Comparison of ENCODE assay signal across 8 mouse cellular contexts in the genomic region with DNA sequence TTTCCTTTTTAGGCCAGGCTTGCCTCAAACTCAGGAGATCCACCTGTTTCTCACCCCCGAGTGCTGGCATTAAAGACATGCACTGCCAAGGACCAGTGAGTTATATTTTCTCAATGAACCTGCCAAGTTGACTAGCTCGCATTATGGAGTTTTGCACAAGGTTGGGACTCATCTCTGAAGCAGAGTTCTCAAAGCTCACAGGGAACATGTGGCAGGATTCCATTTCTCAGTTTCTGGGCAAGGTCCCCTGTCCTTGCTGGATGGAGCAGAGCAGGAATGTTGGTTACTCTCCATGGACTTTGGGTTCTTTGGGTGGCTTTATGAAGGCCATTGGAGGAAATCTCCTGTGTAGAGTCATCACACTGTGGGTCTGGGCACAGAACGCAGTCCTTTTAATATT. TPM values are rescaled to one million over a fixed set of nuclear protein-coding genes. Genes with fewer than 3 reads are reported as not detected.
A peak's percentile ranks its signal among the peaks of the same experiment; 100 is the strongest.
DNase-seq lines count a peak whose midpoint lies in the region; ATAC-seq and TF ChIP-seq lines count a peak whose summit lies in the region.

No protein-coding gene starts in this region.

- no peak for DNase-seq in heart, adult 2 months
- DNase-seq in heart, postnatal 10 days: no peak
- DNase-seq in MN1 (ENCODE audit: low spot score): no peak
- no peak for DNase-seq in cerebellum, adult 9-11 months

- no peaks in the 10 kb centered on the region for H3K27me3 ChIP-seq in heart, adult 2 months (ENCODE audit: control insufficient read depth, insufficient read depth, low read length)
- no peaks in the 10 kb centered on the region for H3K27me3 ChIP-seq in C2C12 (ENCODE audit: control insufficient read depth, insufficient read depth, insufficient read length)
- H3K27me3 ChIP-seq in forebrain, embryonic 15.5 days: no peaks in the 10 kb centered on the region; the same call in 1 of the 2 replicates
- no peaks in the 10 kb centered on the region for H3K27me3 ChIP-seq in liver, embryonic 15.5 days

- no peaks in the 10 kb centered on the region for H3K79me2 ChIP-seq in heart, adult 2 months (replicated peaks; ENCODE audit: control insufficient read depth, insufficient read depth, low read length)
- H3K79me2 ChIP-seq in C2C12 (ENCODE audit: control insufficient read depth, insufficient read depth): no peaks in the 10 kb centered on the region

- no peak for TF ChIP-seq POLR2A in heart, adult 2 months (IDR thresholded peaks at IDR 0.05; ENCODE audit: insufficient read depth, low read depth, low read length)

- no peaks in the 10 kb centered on the region for H3K9me3 ChIP-seq in forebrain, embryonic 15.5 days
- H3K9me3 ChIP-seq in liver, embryonic 15.5 days (replicated peaks): no peaks in the 10 kb centered on the region

- TF ChIP-seq CTCF in heart, adult 2 months (IDR thresholded peaks at IDR 0.05): no peak
- TF ChIP-seq CTCF in C2C12 (IDR thresholded peaks at IDR 0.05; ENCODE audit: control insufficient read depth, insufficient read depth, insufficient read length): no peak

- peak overlapping the region; percentile 85 for H3K27ac ChIP-seq in heart, adult 2 months
- no peak overlapping the region for H3K27ac ChIP-seq in forebrain, embryonic 15.5 days (replicated peaks)
- no peak overlapping the region for H3K27ac ChIP-seq in liver, embryonic 15.5 days (replicated peaks)

- no peaks in the 10 kb centered on the region for H3K36me3 ChIP-seq in heart, adult 2 months (ENCODE audit: control insufficient read depth, insufficient read depth, low read length)
- H3K36me3 ChIP-seq in C2C12 (ENCODE audit: control insufficient read depth, insufficient read depth): no peaks in the 10 kb centered on the region
- H3K36me3 ChIP-seq in forebrain, embryonic 15.5 days: no peaks in the 10 kb centered on the region
- H3K36me3 ChIP-seq in liver, embryonic 15.5 days (replicated peaks): no peaks in the 10 kb centered on the region

- no peaks in the 10 kb centered on the region for H3K79me3 ChIP-seq in C2C12 (ENCODE audit: low read depth)

- no peak overlapping the region for H3ac ChIP-seq in C2C12 (ENCODE audit: control insufficient read depth, insufficient read length, low read depth)

- peak overlapping the region; percentile 73 for H3K4me2 ChIP-seq in forebrain, embryonic 15.5 days (replicated peaks)
- peak overlapping the region; percentile 85 for H3K4me2 ChIP-seq in liver, embryonic 15.5 days

- peak overlapping the region; percentile 57 for H3K9ac ChIP-seq in heart, adult 2 months (ENCODE audit: low read depth, low read length)
- H3K9ac ChIP-seq in forebrain, embryonic 15.5 days (replicated peaks): no peak overlapping the region
- H3K9ac ChIP-seq in liver, embryonic 15.5 days: peak overlapping the region; percentile 53

- TF ChIP-seq EP300 in heart, adult 2 months (IDR thresholded peaks at IDR 0.05; ENCODE audit: insufficient read depth, low read depth, low read length): no peak

- H3K4me3 ChIP-seq in heart, adult 2 months: peak overlapping the region; percentile 60
- H3K4me3 ChIP-seq in C2C12 (ENCODE audit: insufficient read depth, poor library complexity, severe bottlenecking): peak overlapping the region; percentile 38
- H3K4me3 ChIP-seq in forebrain, embryonic 15.5 days: peak overlapping the region; percentile 41; the same call in 1 of the 2 replicates
- H3K4me3 ChIP-seq in liver, embryonic 15.5 days (replicated peaks): peak overlapping the region; percentile 62

- intact Hi-C loops in heart, adult 2 months (cut with DNase I): loop anchor here (10.0 kb wide), 1 partner anchor 218 kb away; a partner anchor contains a TSS
- intact Hi-C loops in heart, postnatal 10 days (cut with DNase I): no loop called here

- 60% methylated on average over 3 of the region's 3 CpGs for WGBS in heart, adult 2 months
- WGBS in forebrain, embryonic 15.5 days: 83% methylated on average over 3 of the region's 3 CpGs
- WGBS in liver, embryonic 15.5 days (ENCODE audit: insufficient replicate concordance): 68% methylated on average over 3 of the region's 3 CpGs

- H3K4me1 ChIP-seq in heart, adult 2 months (ENCODE audit: control insufficient read depth, insufficient read depth, low read length): peaks cover 6% of the 10 kb centered on the region
- peaks cover 8% of the 10 kb centered on the region for H3K4me1 ChIP-seq in forebrain, embryonic 15.5 days
- peaks cover 10% of the 10 kb centered on the region for H3K4me1 ChIP-seq in liver, embryonic 15.5 days (replicated peaks)

- no peak for ATAC-seq in forebrain, embryonic 15.5 days (replicated peaks)
- ATAC-seq in liver, embryonic 15.5 days (ENCODE audit: insufficient read depth): no peak
- no peak for ATAC-seq in activated CD4-positive, CD25-positive, alpha-beta regulatory T cell, adult 4 months

TF ChIP-seq in C2C12, 6 proteins besides CTCF, POLR2A, EP300 and RAD21:
- no peak for TF ChIP-seq MYOG (IDR thresholded peaks at IDR 0.05; ENCODE audit: control insufficient read depth, extremely low read depth, insufficient read length)
- no peak for TF ChIP-seq CEBPB (IDR thresholded peaks at IDR 0.05; ENCODE audit: low read depth)
- no peak for TF ChIP-seq MYOD1 (IDR thresholded peaks at IDR 0.05; ENCODE audit: control insufficient read depth, insufficient read length, low read depth)
- TF ChIP-seq FOSL1 (IDR thresholded peaks at IDR 0.05; ENCODE audit: insufficient read depth, low read length, poor library complexity, severe bottlenecking): no peak
- TF ChIP-seq USF1 (IDR thresholded peaks at IDR 0.05; ENCODE audit: low read depth): no peak
- no peak for TF ChIP-seq MAX (IDR thresholded peaks at IDR 0.05)

RNA-seq across cellular contexts. Expression of a gene that starts 0.5 kb away (rescaled TPM):
- total RNA-seq in heart, adult 2 months (2021): not detected
- not detected in 2 replicates for polyA plus RNA-seq in heart, adult 2 months (2012; rRNA removed)
- under 1 TPM in 1 of 2 experiments, not detected in 1; 0.15 TPM for total RNA-seq in heart, postnatal 10 days (2021)
- polyA plus RNA-seq in C2C12 (2012; fragmentation: generic; extraction: Trizol): not detected
- not detected in 2 replicates for polyA plus RNA-seq in forebrain, embryonic 15.5 days (2015; fragmentation: Nextera tagmentation; extraction: Ambion mirVana)
- not detected in 2 replicates for polyA plus RNA-seq in liver, embryonic 15.5 days (2015; fragmentation: Nextera tagmentation; extraction: Ambion mirVana)
- under 1 TPM in 1 of 2 experiments, not detected in 1; 0.46 TPM for polyA plus RNA-seq in activated CD4-positive, CD25-positive, alpha-beta regulatory T cell, adult 4 months (2017; shearing (Covaris generic))

RNA-seq across cellular contexts. Expression of a gene that starts 0.7 kb away (rescaled TPM):
- total RNA-seq in heart, adult 2 months (2021): 10 to 100 TPM in 1 of 2 experiments, 1 to 10 TPM in 1; 7.4 to 10.6 TPM
- polyA plus RNA-seq in heart, adult 2 months (2012; rRNA removed): 23.4 and 23.8 TPM in 2 replicates
- 10 to 100 TPM; 11.0 to 11.8 TPM for total RNA-seq in heart, postnatal 10 days (2021)
- 21.7 TPM for polyA plus RNA-seq in C2C12 (2012; fragmentation: generic; extraction: Trizol)
- 5.8 and 5.9 TPM in 2 replicates for polyA plus RNA-seq in forebrain, embryonic 15.5 days (2015; fragmentation: Nextera tagmentation; extraction: Ambion mirVana)
- 11.9 and 13.2 TPM in 2 replicates for polyA plus RNA-seq in liver, embryonic 15.5 days (2015; fragmentation: Nextera tagmentation; extraction: Ambion mirVana)
- 100 to 1,000 TPM; 415 to 458 TPM for polyA plus RNA-seq in activated CD4-positive, CD25-positive, alpha-beta regulatory T cell, adult 4 months (2017; shearing (Covaris generic))

RNA-seq across cellular contexts. Expression of a gene that starts 10.6 kb away (rescaled TPM):
- 10 to 100 TPM; 27.3 to 34.1 TPM for total RNA-seq in heart, adult 2 months (2021)
- 43.4 and 46.4 TPM in 2 replicates for polyA plus RNA-seq in heart, adult 2 months (2012; rRNA removed)
- total RNA-seq in heart, postnatal 10 days (2021): 10 to 100 TPM; 16.6 TPM
- 7.0 TPM for polyA plus RNA-seq in C2C12 (2012; fragmentation: generic; extraction: Trizol)
- 6.9 and 7.0 TPM in 2 replicates for polyA plus RNA-seq in forebrain, embryonic 15.5 days (2015; fragmentation: Nextera tagmentation; extraction: Ambion mirVana)
- 52.8 and 65.8 TPM in 2 replicates for polyA plus RNA-seq in liver, embryonic 15.5 days (2015; fragmentation: Nextera tagmentation; extraction: Ambion mirVana)
- polyA plus RNA-seq in activated CD4-positive, CD25-positive, alpha-beta regulatory T cell, adult 4 months (2017; shearing (Covaris generic)): 1,000 to 10,000 TPM in 1 of 2 experiments, 100 to 1,000 TPM in 1; 679 to 1,228 TPM

RNA-seq across cellular contexts. Expression of a gene that starts 14.9 kb away (rescaled TPM):
- 1 to 10 TPM; 3.5 to 4.4 TPM for total RNA-seq in heart, adult 2 months (2021)
- polyA plus RNA-seq in heart, adult 2 months (2012; rRNA removed): not detected in 2 replicates
- 1 to 10 TPM; 2.1 to 2.4 TPM for total RNA-seq in heart, postnatal 10 days (2021)
- 0.18 TPM for polyA plus RNA-seq in C2C12 (2012; fragmentation: generic; extraction: Trizol)
- polyA plus RNA-seq in forebrain, embryonic 15.5 days (2015; fragmentation: Nextera tagmentation; extraction: Ambion mirVana): not detected in 2 replicates
- polyA plus RNA-seq in liver, embryonic 15.5 days (2015; fragmentation: Nextera tagmentation; extraction: Ambion mirVana): not detected in 2 replicates
- under 1 TPM; 0.37 to 0.38 TPM for polyA plus RNA-seq in activated CD4-positive, CD25-positive, alpha-beta regulatory T cell, adult 4 months (2017; shearing (Covaris generic))

RNA-seq across cellular contexts. Expression of a gene that starts 22.9 kb away (rescaled TPM):
- 1 to 10 TPM; 7.5 to 9.6 TPM for total RNA-seq in heart, adult 2 months (2021)
- 4.3 and 9.4 TPM in 2 replicates for polyA plus RNA-seq in heart, adult 2 months (2012; rRNA removed)
- total RNA-seq in heart, postnatal 10 days (2021): 1 to 10 TPM; 2.2 to 3.3 TPM
- 0.16 TPM for polyA plus RNA-seq in C2C12 (2012; fragmentation: generic; extraction: Trizol)
- 5.4 and 5.8 TPM in 2 replicates for polyA plus RNA-seq in forebrain, embryonic 15.5 days (2015; fragmentation: Nextera tagmentation; extraction: Ambion mirVana)
- 8.2 and 9.2 TPM in 2 replicates for polyA plus RNA-seq in liver, embryonic 15.5 days (2015; fragmentation: Nextera tagmentation; extraction: Ambion mirVana)
- 10 to 100 TPM; 36.4 to 43.7 TPM for polyA plus RNA-seq in activated CD4-positive, CD25-positive, alpha-beta regulatory T cell, adult 4 months (2017; shearing (Covaris generic))

Comparison
In these comparisons a context has a peak if more than half of its experiments do, and no peak if none do; other contexts are left out.
1. RNA of a gene that starts 0.7 kb away (polyA plus RNA-seq): 415 to 458 TPM in activated CD4-positive, CD25-positive, alpha-beta regulatory T cell, adult 4 months; 23.4 to 23.8 TPM in heart, adult 2 months, 21.7 TPM in C2C12 (single experiment), 11.9 to 13.2 TPM in liver, embryonic 15.5 days and 5.8 to 5.9 TPM in forebrain, embryonic 15.5 days; every median in the first group is over 10 times any median in the second.
2. RNA of a gene that starts 10.6 kb away (polyA plus RNA-seq): 679 to 1,228 TPM in activated CD4-positive, CD25-positive, alpha-beta regulatory T cell, adult 4 months; 52.8 to 65.8 TPM in liver, embryonic 15.5 days, 43.4 to 46.4 TPM in heart, adult 2 months, 7.0 TPM in C2C12 (single experiment) and 6.9 to 7.0 TPM in forebrain, embryonic 15.5 days; every median in the first group is over 10 times any median in the second.
3. Peak in every context shown above with its lines, with median percentiles within 50 percentile points of each other: H3K4me3 ChIP-seq.